Mouse (Mus musculus) adrenal gland, adult 18-20 months (tissue): ENCODE measurements around the gene Ccp110. TPM values are rescaled to one million over a fixed set of nuclear protein-coding genes. Genes with fewer than 3 reads are reported as not detected.
A peak's percentile ranks its signal among the peaks of the same experiment; 100 is the strongest.

Experiments used
- DNase-seq, 2 experiments: peaks; one replicate each; pipeline ENCODE4 v3.0.0; 2021 to 2022; ENCODE audit warnings: low spot score in 2 of 2
- total RNA-seq, 2 experiments: library from RNA; stranded (reverse); gene quantifications; 1 replicate in 1 of 2; 2 replicates in 1 of 2; pipeline ENCODE4 v1.2.3; 2021

The Ccp110 gene
- total RNA-seq, 2 experiments from 2014 or later = 5.6 to 5.9 TPM

- DNase-seq = no peak
Measured at GRCm38 (mm10) chr7:118725459-118725858, 13.1 kb downstream of the Ccp110 start.

- no peak for DNase-seq
Measured at GRCm38 (mm10) chr7:118728846-118729587, 16.7 kb downstream of the Ccp110 start.

GRCm38 (mm10) chr7:118731781-118732180 lies 19.4 kb downstream of the Ccp110 start:
- no peak for DNase-seq

GRCm38 (mm10) chr7:118733225-118733624 lies 20.9 kb downstream of the Ccp110 start:
- no peak for DNase-seq

GRCm38 (mm10) chr7:118738730-118739129 lies 26.4 kb downstream of the Ccp110 start:
- no peak for DNase-seq

GRCm38 (mm10) chr7:118739975-118740531 lies 27.7 kb downstream of the Ccp110 start, which contains the start of gene Vps35l:
Gene Vps35l (plus strand): TSS chr7:118740226.
- DNase-seq = peak; percentile 67 to 75

GRCm38 (mm10) chr7:118740532-118741338 lies 28.4 kb downstream of the Ccp110 start:
- peak; percentile 90 to 95 for DNase-seq

GRCm38 (mm10) chr7:118742278-118742677 lies 29.9 kb downstream of the Ccp110 start:
- DNase-seq = no peak

- no peak for DNase-seq
Measured at GRCm38 (mm10) chr7:118744766-118745165, 32.4 kb downstream of the Ccp110 start.

GRCm38 (mm10) chr7:118747891-118748672 lies 35.7 kb downstream of the Ccp110 start:
- no peak for DNase-seq

- no peak for DNase-seq
Measured at GRCm38 (mm10) chr7:118749706-118750105, 37.4 kb downstream of the Ccp110 start.

- no peak for DNase-seq
Measured at GRCm38 (mm10) chr7:118751625-118752024, 39.3 kb downstream of the Ccp110 start.

- DNase-seq = no peak
Measured at GRCm38 (mm10) chr7:118755756-118756155, 43.4 kb downstream of the Ccp110 start.

- DNase-seq = no peak
Measured at GRCm38 (mm10) chr7:118756490-118757265, 44.3 kb downstream of the Ccp110 start.

GRCm38 (mm10) chr7:118758369-118758768 lies 46.0 kb downstream of the Ccp110 start:
- DNase-seq = no peak

- no peak for DNase-seq
Measured at GRCm38 (mm10) chr7:118759372-118759771, 47.0 kb downstream of the Ccp110 start.

- DNase-seq = no peak
Measured at GRCm38 (mm10) chr7:118763939-118764338, 51.6 kb downstream of the Ccp110 start.

GRCm38 (mm10) chr7:118764725-118765124 lies 52.4 kb downstream of the Ccp110 start:
- DNase-seq = no peak

- no peak for DNase-seq
Measured at GRCm38 (mm10) chr7:118765604-118766003, 53.3 kb downstream of the Ccp110 start.

GRCm38 (mm10) chr7:118766119-118766833 lies 53.9 kb downstream of the Ccp110 start:
- peak; percentile 43 to 51 for DNase-seq
